Mouse (Mus musculus) granulocyte monocyte progenitor cell, adult 5-6 weeks (primary cell): ENCODE results near the gene Batf2. TPM values are rescaled to one million over a fixed set of nuclear protein-coding genes. Genes with fewer than 3 reads are reported as not detected.
"Not testable (repeated sequence)": the region's sequence is repeated elsewhere in the genome, so short reads cannot be mapped to it uniquely, and the experiment has no call there.

Experiments used
- ATAC-seq: replicated peaks from 2 replicates; pipeline ENCODE4 v1.8.0; 2016; ENCODE audit warnings: mild to moderate bottlenecking, moderate TSS enrichment, inconsistent platforms; ENCODE audit not compliant: poor library complexity, severe bottlenecking
- total RNA-seq, 2 experiments: library from RNA; stranded (forward) in 1 of 2; stranded (reverse) in 1 of 2; fragments of 200-712, 200-1000 nt in 1 of 2; fragments of >200 nt in 1 of 2; fragmentation: Nextera tagmentation in 1 of 2; gene quantifications; 2 replicates each; pipeline ENCODE4 v1.2.3; 2014 to 2017

The Batf2 gene
- total RNA-seq, 2 experiments from 2014 or later, result 0.77 to 5.1 TPM

GRCm38 (mm10) chr19:6130414-6131128, 10.2 kb upstream of the Batf2 start:
- not testable (repeated sequence) for ATAC-seq

GRCm38 (mm10) chr19:6132171-6132827, 8.5 kb upstream of the Batf2 start:
- ATAC-seq, result no peak

DNA sequence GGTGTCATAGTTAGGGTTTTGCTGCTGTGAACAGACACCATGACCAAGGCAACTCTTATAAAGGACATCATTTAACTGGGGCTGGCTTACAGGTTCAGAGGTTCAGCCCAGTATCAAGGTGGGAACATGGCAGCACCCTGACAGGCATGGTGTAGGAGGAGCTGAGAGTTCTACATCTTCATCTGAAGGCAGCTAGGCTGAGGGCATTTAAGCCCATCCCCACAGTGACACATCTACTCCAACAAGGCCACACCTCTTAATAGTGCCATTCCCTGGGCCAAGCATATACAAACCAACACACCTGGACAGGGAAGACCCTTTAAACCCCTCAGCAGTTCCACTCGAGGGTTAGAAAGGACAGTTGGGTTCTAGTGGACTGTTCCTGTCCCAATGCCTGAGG, 7.6 kb upstream of the Batf2 start:
- not testable (repeated sequence) for ATAC-seq

DNA sequence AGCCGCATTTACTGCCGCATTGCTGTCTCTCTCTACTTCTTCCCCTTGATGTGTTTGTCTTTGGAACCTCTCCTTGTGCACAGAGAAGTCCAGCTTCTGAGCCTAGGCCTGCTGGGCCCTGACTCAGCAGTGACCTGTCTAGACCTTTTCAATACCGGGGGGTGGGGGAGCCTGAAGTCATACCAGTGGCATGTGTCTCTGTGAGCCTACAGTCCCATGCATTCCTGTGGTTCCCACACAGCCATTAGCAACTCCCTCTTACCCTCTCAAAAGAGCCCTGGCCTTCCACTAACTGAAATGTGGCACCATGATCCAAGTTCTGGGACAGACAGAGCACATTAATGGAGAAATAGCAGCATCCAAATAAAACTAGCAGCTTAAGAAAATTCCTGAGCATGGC, 4.4 kb upstream of the Batf2 start:
- ATAC-seq, result no peak

- ATAC-seq, result no peak
These were observed 1.1 kb upstream of the Batf2 start for GRCm38 (mm10) chr19:6139701-6140100.

GRCm38 (mm10) chr19:6140374-6140677, 457 bp upstream of the Batf2 start:
- ATAC-seq, result peak; percentile 33; the same call in 1 of the 2 replicates

- peak; percentile 71 for ATAC-seq
These were observed 589 bp downstream of the Batf2 start, which contains the start of gene Arl2 for GRCm38 (mm10) chr19:6141394-6141749. Arl2 (minus strand) TSS chr19:6141548.

DNA sequence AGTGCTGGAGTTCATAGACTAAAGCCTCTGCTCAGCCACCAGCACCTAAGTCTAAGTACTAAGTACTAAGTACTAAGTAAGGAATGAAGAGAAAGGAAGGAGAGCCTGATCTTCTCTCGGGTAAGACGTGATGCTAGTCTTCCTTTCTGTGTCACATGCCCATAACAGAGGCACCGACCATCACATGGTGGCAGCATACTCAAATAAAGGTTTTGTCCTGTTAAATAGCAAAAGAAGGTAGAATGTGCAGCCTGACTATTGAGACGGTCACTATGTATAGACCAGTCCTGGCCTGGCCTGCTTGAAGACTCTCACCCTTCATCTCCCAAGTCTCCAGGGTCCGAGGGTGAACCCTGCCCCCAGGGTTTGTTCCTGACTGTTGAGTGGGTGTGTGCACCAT, 4.1 kb downstream of the Batf2 start:
- ATAC-seq, result no peak

- no peak for ATAC-seq
These were observed 14.4 kb downstream of the Batf2 start for GRCm38 (mm10) chr19:6155174-6155573.

DNA sequence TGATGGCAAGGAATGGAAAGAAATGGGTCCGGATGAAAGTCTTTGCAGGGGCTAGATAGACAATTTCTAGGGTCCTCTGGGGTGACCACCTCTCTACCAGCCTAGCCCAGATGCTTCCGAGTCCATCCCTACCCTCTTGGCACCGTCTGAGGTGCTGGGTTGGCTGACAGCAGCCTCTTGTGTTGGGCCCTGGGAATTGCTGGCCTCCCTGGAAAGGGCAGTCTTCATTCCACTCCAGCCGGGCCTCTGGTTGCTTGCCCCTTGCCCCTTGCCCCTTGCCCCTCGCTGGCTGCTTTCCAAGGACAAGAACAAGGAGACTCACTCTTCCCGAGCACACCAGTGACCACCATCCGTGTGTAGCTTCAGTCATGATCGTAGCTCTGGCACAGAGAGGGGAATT, 15.6 kb downstream of the Batf2 start:
- ATAC-seq, result no peak

DNA sequence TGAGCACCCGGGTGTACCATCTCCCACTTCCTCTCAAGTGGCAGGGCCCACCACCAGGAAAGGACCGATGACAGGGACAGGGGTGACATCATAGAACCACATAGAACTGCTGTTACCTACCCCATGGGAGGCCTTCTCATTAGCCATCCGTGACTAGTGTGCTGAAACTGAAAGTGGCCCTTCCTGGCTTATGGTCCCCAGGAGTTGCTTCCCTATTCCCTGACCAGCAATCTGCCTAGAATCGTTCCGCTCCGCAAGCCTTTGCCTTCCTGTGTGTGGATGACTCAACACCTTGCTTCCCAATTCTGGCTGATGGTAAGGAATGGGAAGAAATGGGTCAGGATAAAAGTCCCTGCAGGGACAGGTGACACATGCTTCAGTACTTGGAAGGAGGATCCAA, 16.4 kb downstream of the Batf2 start:
- peak; percentile 94 for ATAC-seq

GRCm38 (mm10) chr19:6163872-6164547, 23.2 kb downstream of the Batf2 start:
- ATAC-seq, result peak; percentile 50

DNA sequence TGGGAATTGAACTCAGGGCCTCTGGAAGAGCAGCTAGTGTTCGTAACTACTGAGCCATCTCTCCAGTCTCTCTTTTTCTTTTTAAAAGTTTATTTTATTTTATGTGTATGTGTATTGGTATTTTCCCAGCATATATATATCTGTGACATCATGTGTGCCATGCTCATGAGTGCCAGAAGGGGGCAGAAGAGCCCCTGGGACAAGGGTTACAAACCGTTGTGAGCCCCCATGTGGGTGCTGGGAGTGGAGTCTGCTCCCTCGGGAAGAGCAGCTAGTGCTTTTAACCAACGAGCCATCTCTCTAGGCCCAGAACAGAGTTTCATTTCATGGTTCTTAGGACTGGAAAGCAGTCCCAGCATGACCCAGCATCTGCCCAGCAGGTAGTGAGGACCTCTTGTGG, 26.0 kb downstream of the Batf2 start:
- ATAC-seq, result no peak

- no peak for ATAC-seq
These were observed 30.4 kb downstream of the Batf2 start for GRCm38 (mm10) chr19:6171215-6171614.

- no peak for ATAC-seq
These were observed 34.0 kb downstream of the Batf2 start for GRCm38 (mm10) chr19:6174771-6175170.

DNA sequence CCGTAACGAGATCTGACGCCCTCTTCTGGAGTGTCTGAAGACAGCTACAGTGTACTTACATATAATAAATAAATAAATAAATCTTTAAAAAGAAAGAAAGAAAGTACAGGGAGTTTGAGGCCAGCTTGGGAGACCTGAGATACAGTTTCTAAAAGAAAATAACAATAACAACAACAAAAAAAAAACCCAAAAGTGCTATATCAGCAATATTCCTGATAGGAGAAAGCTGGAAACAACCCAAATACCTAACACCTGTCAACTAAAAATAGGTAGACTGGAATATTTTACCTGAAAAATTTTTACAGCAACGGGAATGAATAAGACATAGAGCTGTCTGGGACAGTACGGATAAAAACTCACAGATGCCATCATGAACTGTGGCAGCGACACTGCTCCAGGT, 38.0 kb downstream of the Batf2 start:
- ATAC-seq, result no peak

DNA sequence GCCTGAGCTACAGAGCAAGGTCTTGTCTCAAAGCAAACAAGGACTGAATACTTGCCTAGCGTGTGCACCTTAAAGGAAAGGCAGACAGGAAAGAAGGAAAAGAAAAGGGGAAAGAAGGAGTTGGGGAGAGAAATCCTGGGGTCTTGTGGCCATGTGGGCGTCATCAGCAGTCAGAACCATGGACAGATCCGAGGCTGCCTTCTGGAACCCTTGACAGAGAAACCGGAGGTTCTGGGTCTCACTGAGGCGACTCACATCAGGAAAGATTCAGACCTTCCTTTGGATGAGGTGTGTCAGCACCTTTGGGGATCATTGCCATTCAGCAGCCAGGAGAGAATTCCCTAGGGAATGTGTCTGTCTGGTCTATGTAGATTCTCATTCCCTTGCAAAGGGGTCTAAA, 40.8 kb downstream of the Batf2 start:
- ATAC-seq, result no peak

GRCm38 (mm10) chr19:6182534-6182933, 41.8 kb downstream of the Batf2 start:
- peak; percentile 42 for ATAC-seq

DNA sequence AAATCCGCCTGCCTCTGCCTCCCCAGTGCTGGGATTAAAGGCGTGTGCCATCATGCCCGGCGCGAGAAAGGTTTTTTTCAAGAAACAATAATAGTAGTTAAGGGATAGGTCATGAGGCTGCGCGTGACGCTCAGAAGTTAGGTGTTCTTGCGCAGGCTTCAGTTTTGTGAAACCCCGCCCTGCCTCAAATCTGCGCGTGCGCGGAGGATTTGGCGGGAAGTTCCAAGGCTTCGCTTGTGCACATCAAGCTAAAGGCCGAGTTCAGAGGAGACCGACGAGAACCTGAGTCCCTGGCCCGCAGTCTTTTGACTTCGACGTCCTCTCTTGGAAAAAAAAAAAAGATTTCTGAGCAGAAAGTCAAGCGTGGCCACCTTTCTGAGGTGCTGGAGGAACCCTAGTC, 43.3 kb downstream of the Batf2 start, which contains the start of gene Majin:
TSS of gene Majin (plus strand) at position 258 of the 400 bp plus-strand sequence.
- ATAC-seq, result no peak

GRCm38 (mm10) chr19:6204265-6204664, 63.5 kb downstream of the Batf2 start:
- ATAC-seq, result no peak

- ATAC-seq, result no peak
These were observed 65.9 kb downstream of the Batf2 start for GRCm38 (mm10) chr19:6206716-6207115.
